Mouse (Mus musculus): Measurements from ENCODE around the gene Lrpap1. TPM values are rescaled to one million over a fixed set of nuclear protein-coding genes. Genes with fewer than 3 reads are reported as not detected.

Gene Lrpap1
- polyA plus RNA-seq, 1 experiment, result 36.4 TPM

DNA sequence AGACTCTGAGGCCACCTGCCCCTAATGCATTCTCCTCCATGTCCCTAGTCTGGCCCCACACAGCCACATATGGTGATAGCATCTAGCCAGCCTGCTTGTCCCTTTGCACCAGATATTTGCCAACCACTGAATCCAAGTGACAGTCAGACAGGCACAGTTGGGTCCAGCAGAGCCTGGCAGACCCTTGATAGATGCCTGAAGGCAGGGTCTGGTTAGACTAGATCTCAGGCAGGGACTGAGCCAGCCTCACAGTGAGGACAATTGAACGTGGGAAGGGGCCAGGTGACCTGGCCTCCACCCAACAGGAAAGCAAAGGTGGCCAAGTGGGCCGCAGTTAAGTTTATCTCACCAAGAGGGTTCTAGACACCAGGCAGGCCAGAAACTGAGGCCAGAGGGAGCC lies 39.1 kb upstream of the Lrpap1 start:
- no peak overlapping the region for H3K4me3 ChIP-seq (ENCODE audit: control insufficient read depth, low read depth, low read length)
- H3K27ac ChIP-seq (ENCODE audit: control insufficient read depth, insufficient read depth, low read depth, low read length), result no peak overlapping the region
- no peak for TF ChIP-seq POLR2A (IDR thresholded peaks at IDR 0.05; ENCODE audit: control insufficient read depth, low read depth, low read length)
- TF ChIP-seq CTCF (IDR thresholded peaks at IDR 0.05; ENCODE audit: control insufficient read depth, insufficient read depth, insufficient replicate concordance, low read depth, low read length), result no peak
- no peaks in the 10 kb centered on the region for H3K4me1 ChIP-seq (ENCODE audit: control insufficient read depth, insufficient read depth, low read length)
- H3K36me3 ChIP-seq (ENCODE audit: control insufficient read depth, insufficient read depth, low read length), result no peaks in the 10 kb centered on the region
- H3K27me3 ChIP-seq (ENCODE audit: control insufficient read depth, insufficient read depth, low read length), result no peaks in the 10 kb centered on the region

DNA sequence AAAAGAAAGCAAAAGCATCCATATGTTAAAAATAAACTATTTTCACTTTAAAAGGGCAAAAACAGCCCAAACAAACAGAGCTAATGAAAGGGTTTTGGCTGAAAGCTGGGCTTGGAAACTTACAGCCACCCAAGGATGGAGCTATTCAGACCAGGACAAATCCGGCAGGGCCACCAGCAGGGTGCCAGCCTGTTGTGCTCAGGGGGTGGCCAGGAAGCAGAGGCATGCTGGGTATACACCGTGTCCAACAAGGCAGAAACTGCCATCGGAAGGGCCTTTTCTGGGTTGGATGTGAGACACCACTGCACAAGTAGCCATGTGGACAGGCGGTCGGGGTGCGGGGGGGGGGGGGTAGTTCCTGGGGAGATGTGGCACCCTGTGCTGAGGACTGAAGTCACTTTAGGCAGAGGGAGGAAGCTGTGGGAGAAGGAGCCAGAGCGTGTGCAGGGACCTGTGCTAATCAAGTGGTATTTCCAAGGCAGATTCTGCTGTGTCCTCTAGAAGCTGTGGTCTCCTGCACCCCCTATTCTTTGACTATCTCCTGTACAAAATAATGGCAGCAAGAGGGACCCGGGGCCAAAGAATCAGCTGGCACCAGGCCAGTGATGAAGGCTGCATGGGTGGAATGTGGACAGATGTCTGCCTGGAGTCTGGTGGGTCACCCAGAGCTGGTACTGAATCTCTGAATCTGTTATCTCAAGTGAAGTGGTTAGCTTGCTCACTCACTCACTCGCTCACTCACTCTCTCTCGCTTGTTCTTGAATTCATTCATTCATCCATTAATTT lies 38.1 kb upstream of the Lrpap1 start:
- Histone ChIP-seq H3K4me3 (ENCODE audit: control insufficient read depth, low read depth, low read length) (no peak overlapping the region), H3K27me3 (ENCODE audit: control insufficient read depth, insufficient read depth, low read length) (no peaks in the 10 kb centered on the region), H3K4me1 (ENCODE audit: control insufficient read depth, insufficient read depth, low read length) (no peaks in the 10 kb centered on the region), H3K27ac (ENCODE audit: control insufficient read depth, insufficient read depth, low read depth, low read length) (no peak overlapping the region), H3K36me3 (ENCODE audit: control insufficient read depth, insufficient read depth, low read length) (no peaks in the 10 kb centered on the region)
- TF ChIP-seq CTCF (IDR thresholded peaks at IDR 0.05; ENCODE audit: control insufficient read depth, insufficient read depth, insufficient replicate concordance, low read depth, low read length) (no peak), POLR2A (IDR thresholded peaks at IDR 0.05; ENCODE audit: control insufficient read depth, low read depth, low read length) (no peak)

- Histone ChIP-seq H3K27me3 (ENCODE audit: control insufficient read depth, insufficient read depth, low read length) (no peaks in the 10 kb centered on the region), H3K4me3 (ENCODE audit: control insufficient read depth, low read depth, low read length) (no peak overlapping the region), H3K36me3 (ENCODE audit: control insufficient read depth, insufficient read depth, low read length) (no peaks in the 10 kb centered on the region), H3K27ac (ENCODE audit: control insufficient read depth, insufficient read depth, low read depth, low read length) (no peak overlapping the region), H3K4me1 (ENCODE audit: control insufficient read depth, insufficient read depth, low read length) (peaks cover 2% of the 10 kb centered on the region)
- TF ChIP-seq CTCF (IDR thresholded peaks at IDR 0.05; ENCODE audit: control insufficient read depth, insufficient read depth, insufficient replicate concordance, low read depth, low read length), result no peak
- no peak for TF ChIP-seq POLR2A (IDR thresholded peaks at IDR 0.05; ENCODE audit: control insufficient read depth, low read depth, low read length)
These were observed 37.3 kb upstream of the Lrpap1 start for GRCm38 (mm10) chr5:35142910-35143309.

- H3K27ac ChIP-seq (ENCODE audit: control insufficient read depth, insufficient read depth, low read depth, low read length), result no peak overlapping the region
- peaks cover 2% of the 10 kb centered on the region for H3K4me1 ChIP-seq (ENCODE audit: control insufficient read depth, insufficient read depth, low read length)
- H3K27me3 ChIP-seq (ENCODE audit: control insufficient read depth, insufficient read depth, low read length), result no peaks in the 10 kb centered on the region
- no peak for TF ChIP-seq POLR2A (IDR thresholded peaks at IDR 0.05; ENCODE audit: control insufficient read depth, low read depth, low read length)
- no peak for TF ChIP-seq CTCF (IDR thresholded peaks at IDR 0.05; ENCODE audit: control insufficient read depth, insufficient read depth, insufficient replicate concordance, low read depth, low read length)
- H3K4me3 ChIP-seq (ENCODE audit: control insufficient read depth, low read depth, low read length), result no peak overlapping the region
- no peaks in the 10 kb centered on the region for H3K36me3 ChIP-seq (ENCODE audit: control insufficient read depth, insufficient read depth, low read length)
These were observed 35.8 kb upstream of the Lrpap1 start for GRCm38 (mm10) chr5:35141316-35141715.

- H3K4me1 ChIP-seq (ENCODE audit: control insufficient read depth, insufficient read depth, low read length), result peaks cover 2% of the 10 kb centered on the region
- no peaks in the 10 kb centered on the region for H3K27me3 ChIP-seq (ENCODE audit: control insufficient read depth, insufficient read depth, low read length)
- no peak for TF ChIP-seq POLR2A (IDR thresholded peaks at IDR 0.05; ENCODE audit: control insufficient read depth, low read depth, low read length)
- TF ChIP-seq CTCF (IDR thresholded peaks at IDR 0.05; ENCODE audit: control insufficient read depth, insufficient read depth, insufficient replicate concordance, low read depth, low read length), result no peak
- H3K27ac ChIP-seq (ENCODE audit: control insufficient read depth, insufficient read depth, low read depth, low read length), result no peak overlapping the region
- H3K36me3 ChIP-seq (ENCODE audit: control insufficient read depth, insufficient read depth, low read length), result no peaks in the 10 kb centered on the region
- H3K4me3 ChIP-seq (ENCODE audit: control insufficient read depth, low read depth, low read length), result no peak overlapping the region
These were observed 32.6 kb upstream of the Lrpap1 start for GRCm38 (mm10) chr5:35138183-35138611.

GRCm38 (mm10) chr5:35137510-35138182 lies 32.1 kb upstream of the Lrpap1 start:
- peaks cover 2% of the 10 kb centered on the region for H3K4me1 ChIP-seq (ENCODE audit: control insufficient read depth, insufficient read depth, low read length)
- H3K4me3 ChIP-seq (ENCODE audit: control insufficient read depth, low read depth, low read length), result no peak overlapping the region
- H3K27me3 ChIP-seq (ENCODE audit: control insufficient read depth, insufficient read depth, low read length), result no peaks in the 10 kb centered on the region
- H3K36me3 ChIP-seq (ENCODE audit: control insufficient read depth, insufficient read depth, low read length), result no peaks in the 10 kb centered on the region
- no peak overlapping the region for H3K27ac ChIP-seq (ENCODE audit: control insufficient read depth, insufficient read depth, low read depth, low read length)
- TF ChIP-seq POLR2A (IDR thresholded peaks at IDR 0.05; ENCODE audit: control insufficient read depth, low read depth, low read length), result no peak
- no peak for TF ChIP-seq CTCF (IDR thresholded peaks at IDR 0.05; ENCODE audit: control insufficient read depth, insufficient read depth, insufficient replicate concordance, low read depth, low read length)

- Histone ChIP-seq H3K4me3 (ENCODE audit: control insufficient read depth, low read depth, low read length) (no peak overlapping the region), H3K27me3 (ENCODE audit: control insufficient read depth, insufficient read depth, low read length) (no peaks in the 10 kb centered on the region), H3K36me3 (ENCODE audit: control insufficient read depth, insufficient read depth, low read length) (no peaks in the 10 kb centered on the region), H3K27ac (ENCODE audit: control insufficient read depth, insufficient read depth, low read depth, low read length) (no peak overlapping the region), H3K4me1 (ENCODE audit: control insufficient read depth, insufficient read depth, low read length) (peaks cover 6% of the 10 kb centered on the region)
- TF ChIP-seq CTCF (IDR thresholded peaks at IDR 0.05; ENCODE audit: control insufficient read depth, insufficient read depth, insufficient replicate concordance, low read depth, low read length), result no peak
- no peak for TF ChIP-seq POLR2A (IDR thresholded peaks at IDR 0.05; ENCODE audit: control insufficient read depth, low read depth, low read length)
These were observed 30.3 kb upstream of the Lrpap1 start for GRCm38 (mm10) chr5:35135903-35136302.

Data from testis, adult 2 months (tissue).